Mouse (Mus musculus) heart, postnatal 0 days (tissue): ENCODE data around the gene Chd6.

Source experiments
- CTCF ChIP-seq: IDR thresholded peaks from 2 replicates; pipeline ENCODE4 v1.5.1; 2016; ENCODE audit warnings: antibody characterized with exemption, control low read depth, low read depth
- EP300 ChIP-seq: IDR thresholded peaks from 2 replicates; pipeline ENCODE4 v1.6.1; 2016; ENCODE audit warnings: antibody characterized with exemption, low read depth

DNA sequence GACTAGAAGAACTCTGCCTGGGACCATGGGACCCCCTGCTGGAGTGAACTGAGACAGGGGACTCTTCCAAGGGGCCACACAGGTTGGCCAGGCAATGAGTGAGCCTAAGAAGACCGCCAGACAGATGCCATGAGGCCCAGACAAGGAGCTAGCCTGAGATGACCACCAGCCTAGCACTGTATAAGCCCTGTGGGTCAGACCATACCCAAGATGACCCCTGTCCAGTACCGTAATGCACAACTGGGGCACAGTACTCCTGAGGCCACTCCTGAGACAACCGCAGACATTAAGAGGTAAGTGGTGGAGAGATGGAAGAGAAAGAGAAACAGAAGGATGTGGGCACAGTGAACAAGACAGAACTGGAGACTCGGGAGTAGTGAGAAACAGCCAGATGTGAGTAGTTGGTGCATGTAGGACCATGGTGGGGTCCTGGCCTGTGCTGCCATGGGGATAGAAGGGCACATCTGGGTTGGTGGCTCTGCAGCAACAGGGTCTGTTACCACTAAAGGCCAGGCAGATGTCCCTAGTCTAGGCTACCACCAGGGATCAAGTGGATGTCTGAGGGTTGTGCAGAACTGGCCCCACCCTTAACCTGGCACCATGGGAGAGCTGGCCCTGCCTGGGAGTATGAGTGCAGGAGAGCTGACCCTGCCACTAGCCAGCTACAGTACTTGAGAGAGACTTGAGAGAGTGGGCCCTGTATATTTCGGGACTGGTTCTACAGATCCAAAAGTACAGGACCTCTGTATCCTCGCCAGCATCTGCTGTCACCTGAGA is 111.7 kb downstream of the Chd6 start:
- TF ChIP-seq CTCF (no peak), EP300 (no peak)
